Mouse (Mus musculus) neutrophil, adult 83 days (primary cell): ENCODE measurements around the gene Gm14147. TPM values are rescaled to one million over a fixed set of nuclear protein-coding genes. Genes with fewer than 3 reads are reported as not detected.

Experiments used
- total RNA-seq, 2 experiments: library from RNA; stranded (reverse); gene quantifications; one replicate each; pipeline ENCODE4 v1.2.4; 2023

Gm14147 gene
- not detected for total RNA-seq

GRCm38 (mm10) chr2:151097945-151098344 is at the start of gene Gm14147:
Gm14147 (plus strand) TSS chr2:151098245.

GRCm38 (mm10) chr2:151092250-151092649 is 5.8 kb upstream of the Gm14147 start, which contains the start of gene Gm14151:
Gm14151 (minus strand) TSS chr2:151092350.

Other genes starting within 250 kb of the Gm14147 start
- 10 to 100 TPM; 27.2 to 35.4 TPM for gene Abhd12, start 193.5 kb upstream of the Gm14147 start, total RNA-seq
- 10 to 100 TPM; 16.6 to 17.0 TPM for gene Gins1, start 192.8 kb upstream of the Gm14147 start, total RNA-seq
- gene Ninl, start 58.9 kb upstream of the Gm14147 start, total RNA-seq, result 1 to 10 TPM in 1 of 2 experiments, under 1 TPM in 1; 0.57 to 3.7 TPM
- gene Nanp, start 58.8 kb upstream of the Gm14147 start, total RNA-seq, result 10 to 100 TPM in 1 of 2 experiments, 1 to 10 TPM in 1; 7.4 to 12.0 TPM
- not detected for gene Gm14151, start 5.9 kb upstream of the Gm14147 start, total RNA-seq